Mouse (Mus musculus): ENCODE measurements around the gene Prn.

Gene Prn

GRCm38 (mm10) chr2:131948156-131948555 is 38.4 kb downstream of the Prn start:
- no peak for DNase-seq (ENCODE audit: extremely low read depth, insufficient read length, low spot score)

- DNase-seq (ENCODE audit: extremely low read depth, insufficient read length, low spot score) = no peak
Measured at GRCm38 (mm10) chr2:131948916-131949639, 39.3 kb downstream of the Prn start.

- no peak for DNase-seq (ENCODE audit: extremely low read depth, insufficient read length, low spot score)
Measured at GRCm38 (mm10) chr2:131949767-131950597, 40.2 kb downstream of the Prn start.

DNA sequence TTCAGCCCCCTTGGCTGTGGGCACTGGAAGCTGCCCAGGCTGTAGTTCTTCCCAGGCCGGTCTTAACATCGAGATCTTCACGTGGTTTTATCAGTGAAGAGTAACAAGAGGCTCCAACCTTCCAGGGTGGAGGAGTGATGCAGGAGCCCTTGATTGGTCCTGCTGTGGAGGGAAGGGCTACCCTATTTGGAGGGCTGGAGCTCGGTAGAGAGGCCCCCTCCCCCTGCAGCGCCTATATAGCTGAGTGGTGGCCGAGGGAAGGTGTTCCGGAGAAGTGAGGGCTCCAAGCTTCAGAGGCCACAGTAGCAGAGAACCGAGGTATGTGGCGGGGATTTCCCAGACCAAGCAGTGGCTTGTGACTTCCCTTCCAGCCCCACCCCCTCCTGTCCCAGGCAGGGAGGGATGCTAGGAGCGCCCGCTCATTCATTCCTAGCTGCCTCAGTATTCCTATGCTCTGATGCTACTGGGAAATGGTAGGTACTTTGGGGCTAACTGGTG is 40.9 kb downstream of the Prn start, which contains the start of gene Prnd:
Gene Prnd (plus strand): TSS at position 264 of the 498 bp plus-strand sequence.
- DNase-seq (ENCODE audit: extremely low read depth, insufficient read length, low spot score) = peak; percentile 70

DNA sequence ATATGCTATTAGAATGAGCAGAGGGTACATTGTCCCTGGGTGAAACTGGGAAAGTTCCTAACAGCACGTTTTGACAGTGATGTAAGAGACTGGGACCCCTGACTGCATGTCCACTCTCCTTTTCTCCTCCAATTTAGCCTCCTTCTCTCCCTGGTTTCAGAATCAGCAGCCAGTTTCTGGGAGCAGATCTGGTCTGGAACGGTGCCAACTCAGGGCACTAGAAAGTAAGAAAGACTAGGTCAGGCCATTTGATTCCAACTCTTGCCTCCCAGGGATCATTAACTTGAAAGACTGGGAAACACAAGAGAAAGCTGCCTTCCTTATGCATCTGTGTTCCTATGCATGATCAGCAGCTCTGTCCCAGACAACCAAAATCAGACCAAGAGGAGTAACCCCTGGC is 42.7 kb downstream of the Prn start:
- no peak for DNase-seq (ENCODE audit: extremely low read depth, insufficient read length, low spot score)

DNA sequence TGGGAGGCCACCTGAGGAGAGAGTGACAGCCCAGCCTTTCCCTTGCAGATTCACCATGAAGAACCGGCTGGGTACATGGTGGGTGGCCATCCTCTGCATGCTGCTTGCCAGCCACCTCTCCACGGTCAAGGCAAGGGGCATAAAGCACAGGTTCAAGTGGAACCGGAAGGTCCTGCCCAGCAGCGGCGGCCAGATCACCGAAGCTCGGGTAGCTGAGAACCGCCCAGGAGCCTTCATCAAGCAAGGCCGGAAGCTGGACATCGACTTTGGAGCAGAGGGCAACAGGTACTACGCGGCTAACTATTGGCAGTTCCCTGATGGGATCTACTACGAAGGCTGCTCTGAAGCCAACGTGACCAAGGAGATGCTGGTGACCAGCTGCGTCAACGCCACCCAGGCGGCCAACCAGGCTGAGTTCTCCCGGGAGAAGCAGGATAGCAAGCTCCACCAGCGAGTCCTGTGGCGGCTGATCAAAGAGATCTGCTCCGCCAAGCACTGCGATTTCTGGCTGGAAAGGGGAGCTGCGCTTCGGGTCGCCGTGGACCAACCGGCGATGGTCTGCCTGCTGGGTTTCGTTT is 43.3 kb downstream of the Prn start:
- DNase-seq (ENCODE audit: extremely low read depth, insufficient read length, low spot score) = no peak

- no peak for DNase-seq (ENCODE audit: extremely low read depth, insufficient read length, low spot score)
Measured at GRCm38 (mm10) chr2:131953711-131954110, 44.0 kb downstream of the Prn start.

DNA sequence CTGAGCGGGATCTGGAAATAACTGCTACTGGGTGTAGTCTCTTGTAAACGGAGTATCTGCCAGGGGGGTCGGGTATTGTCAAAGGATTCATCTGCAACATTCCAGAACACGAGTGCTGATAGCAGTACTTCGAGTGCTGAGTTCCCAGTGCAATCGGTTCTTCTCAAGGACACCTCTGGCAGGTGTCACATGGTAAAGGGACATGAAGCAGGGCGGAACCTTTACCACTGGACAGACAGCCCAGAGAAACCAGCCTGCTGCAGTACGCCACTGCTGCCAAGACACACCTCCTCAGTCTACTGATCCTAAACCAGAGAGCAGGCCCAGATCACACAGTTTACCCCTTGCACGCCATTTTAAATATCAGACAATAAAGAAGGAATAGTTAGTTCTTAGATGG is 45.1 kb downstream of the Prn start:
- no peak for DNase-seq (ENCODE audit: extremely low read depth, insufficient read length, low spot score)

GRCm38 (mm10) chr2:131955264-131955663 is 45.5 kb downstream of the Prn start:
- DNase-seq (ENCODE audit: extremely low read depth, insufficient read length, low spot score) = no peak

- no peak for DNase-seq (ENCODE audit: extremely low read depth, insufficient read length, low spot score)
Measured at GRCm38 (mm10) chr2:131956336-131957256, 46.8 kb downstream of the Prn start.

DNA sequence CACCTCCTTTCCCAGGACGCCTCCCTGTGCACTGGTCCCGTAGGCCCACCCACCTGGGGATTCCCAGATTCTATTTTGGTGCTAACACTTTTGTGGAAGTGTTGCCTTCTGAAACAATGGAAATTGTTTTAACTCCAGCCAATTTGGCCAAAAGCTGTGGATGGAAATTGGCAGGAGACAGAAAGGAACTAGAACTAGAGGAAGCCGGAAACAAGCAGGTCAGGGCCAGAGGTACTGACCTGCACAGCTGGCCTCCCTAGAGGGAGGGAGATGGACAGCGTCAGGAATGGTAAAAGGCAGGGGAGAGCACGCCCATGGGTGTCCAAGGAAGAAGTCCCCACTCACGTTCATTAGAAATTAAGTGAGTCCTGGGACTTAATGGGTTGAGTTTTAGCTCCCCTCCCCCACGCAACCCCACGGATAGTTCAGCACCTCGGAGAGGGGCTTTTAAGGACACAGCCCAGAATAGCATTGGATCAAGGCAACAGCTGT is 48.0 kb downstream of the Prn start:
- DNase-seq (ENCODE audit: extremely low read depth, insufficient read length, low spot score) = no peak

- no peak for DNase-seq (ENCODE audit: extremely low read depth, insufficient read length, low spot score)
Measured at GRCm38 (mm10) chr2:131961671-131962070, 51.9 kb downstream of the Prn start.

GRCm38 (mm10) chr2:131970597-131970996 is 60.8 kb downstream of the Prn start:
- DNase-seq (ENCODE audit: extremely low read depth, insufficient read length, low spot score) = no peak

DNA sequence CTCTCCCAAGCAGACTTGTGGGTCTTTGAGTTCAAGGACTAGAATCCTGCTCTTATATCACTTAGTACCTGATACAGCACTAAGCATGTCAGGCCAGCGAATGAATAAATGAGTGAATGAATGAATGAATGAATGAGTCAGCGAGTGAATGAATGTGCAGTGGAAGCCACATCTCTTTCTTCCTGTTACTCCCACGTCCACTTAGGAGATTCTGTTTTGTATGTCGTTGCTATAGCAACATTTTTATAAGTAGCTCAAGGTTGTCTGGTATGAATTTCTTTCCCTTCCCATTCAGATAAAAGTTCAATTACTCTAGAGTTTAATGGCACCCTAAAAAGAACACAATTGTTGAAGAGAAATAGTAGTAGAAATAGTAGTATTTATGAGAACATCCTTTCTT is 61.3 kb downstream of the Prn start:
- no peak for DNase-seq (ENCODE audit: extremely low read depth, insufficient read length, low spot score)

DNA sequence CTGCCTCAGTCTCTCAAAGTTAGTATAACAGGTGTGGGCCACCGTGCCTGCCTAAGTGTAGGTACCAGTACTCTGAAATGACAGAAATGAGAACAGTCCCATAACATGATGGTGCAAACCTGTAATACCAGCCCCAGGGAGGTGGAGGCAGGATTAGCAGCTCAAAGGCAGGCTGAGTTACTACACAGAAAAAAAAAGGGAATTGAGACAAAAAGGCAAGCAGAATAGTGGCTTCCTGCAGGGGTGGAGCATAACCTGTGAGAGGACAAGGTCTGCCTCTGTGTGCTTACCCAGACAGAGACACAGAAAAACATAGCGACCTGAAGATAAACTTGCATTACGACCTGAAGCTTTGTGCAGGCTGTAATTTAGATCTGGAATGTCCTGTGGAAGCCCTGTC is 66.9 kb downstream of the Prn start:
- no peak for DNase-seq (ENCODE audit: extremely low read depth, insufficient read length, low spot score)

GRCm38 (mm10) chr2:131980866-131981265 is 71.1 kb downstream of the Prn start:
- no peak for DNase-seq (ENCODE audit: extremely low read depth, insufficient read length, low spot score)

DNA sequence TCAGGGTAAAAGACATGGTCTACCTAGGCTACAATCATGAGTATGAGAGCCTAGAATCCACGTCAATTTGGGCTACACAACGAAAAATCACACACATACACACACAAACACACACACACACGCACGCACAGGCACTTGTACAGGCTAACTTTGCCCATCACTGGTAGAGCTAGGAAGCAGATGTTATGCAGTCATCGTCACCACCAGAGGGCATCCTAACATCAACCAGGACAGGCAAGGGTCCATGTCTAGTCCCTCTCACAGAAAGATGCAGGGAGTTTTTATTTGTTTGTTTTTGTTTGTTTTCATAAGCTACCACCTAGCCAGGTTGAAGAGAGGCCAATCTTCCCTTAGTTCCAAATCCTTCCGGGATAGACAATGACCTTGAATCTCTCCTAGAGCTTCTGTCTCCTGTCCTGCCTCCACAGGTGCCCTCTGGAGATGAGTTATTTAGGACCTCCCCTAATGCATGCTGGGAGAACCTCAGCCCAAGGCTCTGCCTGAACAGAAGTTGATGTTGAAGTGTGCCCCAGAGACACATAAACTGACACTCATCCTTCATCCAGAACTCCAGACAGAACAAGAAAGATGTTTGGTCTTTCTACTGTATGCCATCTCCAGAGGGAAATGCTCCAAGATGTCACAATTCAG is 72.9 kb downstream of the Prn start:
- DNase-seq (ENCODE audit: extremely low read depth, insufficient read length, low spot score) = peak; percentile 34

DNA sequence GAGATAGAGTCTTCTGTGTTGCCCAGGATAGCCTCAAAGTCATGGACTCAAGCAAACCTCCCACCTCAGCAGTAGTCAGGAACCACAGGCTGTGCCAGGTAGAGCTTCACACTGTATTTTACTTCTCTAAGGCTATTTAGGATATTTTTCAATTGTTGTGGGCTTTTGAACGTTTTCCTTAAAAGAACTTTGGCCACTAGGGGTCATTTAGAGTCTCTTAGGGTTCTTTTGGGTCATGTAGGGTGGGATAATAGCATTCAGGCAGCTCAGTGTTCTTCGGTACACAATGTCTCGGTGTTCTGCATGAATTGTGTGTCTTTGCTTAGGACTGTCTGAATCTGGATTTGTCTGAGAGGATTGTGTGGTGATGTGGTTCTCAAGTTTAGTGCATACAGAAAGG is 78.2 kb downstream of the Prn start:
- no peak for DNase-seq (ENCODE audit: extremely low read depth, insufficient read length, low spot score)

- no peak for DNase-seq (ENCODE audit: extremely low read depth, insufficient read length, low spot score)
Measured at GRCm38 (mm10) chr2:131988550-131988949, 78.8 kb downstream of the Prn start.

DNA sequence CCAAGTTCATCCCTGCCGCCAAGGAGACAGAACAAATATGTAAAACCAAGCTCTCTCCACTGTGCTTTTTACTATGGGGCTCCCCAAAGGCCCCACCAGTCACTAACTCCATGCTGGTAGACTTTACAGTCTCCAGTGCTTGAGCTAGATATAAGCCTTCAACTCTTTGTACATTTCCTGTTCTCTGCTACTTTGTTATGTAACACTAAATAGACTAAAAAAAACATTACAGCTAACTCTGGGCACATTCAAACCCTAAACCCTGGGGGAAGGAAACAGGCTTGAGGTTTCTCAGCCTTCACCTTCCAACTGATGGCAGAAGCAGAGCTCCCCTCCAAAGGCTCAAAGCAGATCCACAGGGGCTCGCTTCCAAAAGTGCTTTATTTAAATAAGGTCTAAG is 82.7 kb downstream of the Prn start:
- no peak for DNase-seq (ENCODE audit: extremely low read depth, insufficient read length, low spot score)
